Mouse (Mus musculus) spleen, postnatal 10 days (tissue): ENCODE data around the gene Dmkn.
"Not testable (repeated sequence)": the region's sequence is repeated elsewhere in the genome, so short reads cannot be mapped to it uniquely, and the experiment has no call there.

Source experiments
- DNase-seq, 2 experiments: peaks; one replicate each; pipeline ENCODE4 v3.0.0; 2021 to 2022; ENCODE audit warnings: low spot score in 2 of 2

The Dmkn gene

GRCm38 (mm10) chr7:30763456-30763855 lies at the start of gene Dmkn:
TSS of gene Dmkn (plus strand) at chr7:30763756.
- no peak for DNase-seq

GRCm38 (mm10) chr7:30717006-30717715 lies 46.4 kb upstream of the Dmkn start:
- peak; percentile 54 to 85 for DNase-seq

- no peak for DNase-seq
These were observed 45.9 kb upstream of the Dmkn start for GRCm38 (mm10) chr7:30717716-30718046.

- DNase-seq: no peak
These were observed 43.9 kb upstream of the Dmkn start for GRCm38 (mm10) chr7:30719669-30720068.

GRCm38 (mm10) chr7:30721286-30721685 lies 42.3 kb upstream of the Dmkn start:
- DNase-seq: no peak

- DNase-seq: no peak
These were observed 40.1 kb upstream of the Dmkn start for GRCm38 (mm10) chr7:30723274-30723953.

GRCm38 (mm10) chr7:30728214-30728613 lies 35.3 kb upstream of the Dmkn start:
- DNase-seq: no peak

- no peak for DNase-seq
These were observed 34.7 kb upstream of the Dmkn start for GRCm38 (mm10) chr7:30728739-30729395.

GRCm38 (mm10) chr7:30729396-30730063 lies 34.0 kb upstream of the Dmkn start, which contains the start of gene Tmem147:
TSS of gene Tmem147 (minus strand) at chr7:30729540.
- DNase-seq: peak; percentile 93 to 97

GRCm38 (mm10) chr7:30730064-30730722 lies 33.4 kb upstream of the Dmkn start:
- peak in 1 of 2 experiments; percentile 12 for DNase-seq

GRCm38 (mm10) chr7:30736211-30736610 lies 27.3 kb upstream of the Dmkn start:
- DNase-seq: no peak

GRCm38 (mm10) chr7:30742570-30742969 lies 21.0 kb upstream of the Dmkn start:
- peak in 1 of 2 experiments; percentile 44 for DNase-seq

- not testable (repeated sequence) for DNase-seq
These were observed 19.9 kb upstream of the Dmkn start, which contains the start of gene Gapdhs for GRCm38 (mm10) chr7:30743617-30744016. TSS of gene Gapdhs (minus strand) at chr7:30743681.

GRCm38 (mm10) chr7:30744022-30744598 lies 19.4 kb upstream of the Dmkn start:
- no peak for DNase-seq

- DNase-seq: no peak
These were observed 15.9 kb upstream of the Dmkn start for GRCm38 (mm10) chr7:30747525-30748204.

- no peak for DNase-seq
These were observed 13.5 kb upstream of the Dmkn start for GRCm38 (mm10) chr7:30749824-30750606.

GRCm38 (mm10) chr7:30751086-30751669 lies 12.4 kb upstream of the Dmkn start, which contains the start of gene Sbsn:
TSS of gene Sbsn (plus strand) at chr7:30751471.
- no peak for DNase-seq

GRCm38 (mm10) chr7:30757001-30757400 lies 6.6 kb upstream of the Dmkn start:
- DNase-seq: no peak

- peak in 1 of 2 experiments; percentile 57 for DNase-seq
These were observed 4.7 kb upstream of the Dmkn start for GRCm38 (mm10) chr7:30758853-30759252.
